Mouse (Mus musculus) heart, adult 2 months (tissue): ENCODE results near the gene Cdc7. TPM values are rescaled to one million over a fixed set of nuclear protein-coding genes. Genes with fewer than 3 reads are reported as not detected.
A peak's percentile ranks its signal among the peaks of the same experiment; 100 is the strongest.

Experiments
- DNase-seq, 2 experiments: peaks; one replicate each; pipeline ENCODE4 v3.0.0; 2021
- H3K27ac ChIP-seq: fragments of 200-600 bp; 2 replicates; pipeline ENCODE4 v1.8.1; 2022
- H3K27me3 ChIP-seq: fragments of 200-500 bp; 2 replicates; pipeline ENCODE4 v1.6.1; 2012; ENCODE audit warnings: mild to moderate bottlenecking, low read length, inconsistent platforms, mixed read lengths; ENCODE audit not compliant: control insufficient read depth, insufficient read depth
- H3K36me3 ChIP-seq: fragments of 200-500 bp; 2 replicates; pipeline ENCODE4 v1.6.1; 2012; ENCODE audit warnings: low read length, inconsistent platforms; ENCODE audit not compliant: control insufficient read depth, insufficient read depth
- H3K4me1 ChIP-seq: fragments of 200-500 bp; 2 replicates; pipeline ENCODE4 v1.6.1; 2011; ENCODE audit warnings: low read length; ENCODE audit not compliant: control insufficient read depth, insufficient read depth
- H3K4me3 ChIP-seq: fragments of 200-600 bp; 2 replicates; pipeline ENCODE4 v1.8.1; 2022
- H3K79me2 ChIP-seq: fragments of 200-500 bp; replicated peaks from 2 replicates; pipeline ENCODE4 v1.6.1; 2012; ENCODE audit warnings: mild to moderate bottlenecking, inconsistent platforms, low read length, moderate library complexity, mixed read lengths; ENCODE audit not compliant: control insufficient read depth, insufficient read depth
- H3K9ac ChIP-seq: fragments of 200-500 bp; 2 replicates; pipeline ENCODE4 v1.6.1; 2012; ENCODE audit warnings: low read depth, mild to moderate bottlenecking, control low read depth, inconsistent platforms, low read length, mixed read lengths
- CTCF ChIP-seq: fragments of 200-600 bp; IDR thresholded peaks from 2 replicates; pipeline ENCODE4 v1.8.1; 2022; ENCODE audit warnings: antibody characterized with exemption, mild to moderate bottlenecking, moderate library complexity
- EP300 ChIP-seq: fragments of 200-500 bp; IDR thresholded peaks from 2 replicates; pipeline ENCODE4 v1.6.1; 2011; ENCODE audit warnings: low read depth, low read length, control low read depth; ENCODE audit not compliant: insufficient read depth
- POLR2A ChIP-seq: fragments of 200-500 bp; IDR thresholded peaks from 2 replicates; pipeline ENCODE4 v1.6.1; 2011; ENCODE audit warnings: mild to moderate bottlenecking, low read depth, low read length, control low read depth; ENCODE audit not compliant: insufficient read depth
- WGBS: fragments of 180-500 bp; shearing (Covaris S2); methylation state at CpG from one replicate; pipeline ENCODE4 v1.1.7; 2018; 5-methylcytosine and 5-hydroxymethylcytosine counted together
- intact Hi-C: fragments of 180-260 bp; cut with DNase I; formaldehyde crosslinking; loops from one replicate; pipeline ENCODE4 v1.15.1; 2025
- polyA plus RNA-seq: library from polyadenylated mRNA; depleted of rRNA; stranded (reverse); fragments of >200 nt; gene quantifications from 2 replicates; pipeline ENCODE4 v1.2.3, GENCODE M21; 2012
- total RNA-seq, 2 experiments: library from RNA; stranded (reverse); gene quantifications; 2 replicates each; pipeline ENCODE4 v1.2.3; 2021

Gene Cdc7
- total and polyA plus RNA-seq, 3 experiments: 0.39 to 0.70 (median 0.59) TPM

- Histone ChIP-seq H3K9ac (no peak overlapping the region), H3K4me3 (no peak overlapping the region), H3K27me3 (no peaks in the 10 kb centered on the region), H3K4me1 (peaks cover 17% of the 10 kb centered on the region), H3K79me2 (no peaks in the 10 kb centered on the region), H3K27ac (no peak overlapping the region), H3K36me3 (no peaks in the 10 kb centered on the region)
- DNase-seq: peak in 1 of 2 experiments; percentile 10
- WGBS: 91% methylated on average over 14 of the region's 14 CpGs
- TF ChIP-seq POLR2A: no peak
- no peak for TF ChIP-seq CTCF
- no peak for TF ChIP-seq EP300
- intact Hi-C loops: no loop called here
Measured at GRCm38 (mm10) chr5:107021291-107022063, 57.4 kb downstream of the Cdc7 start.

- no peaks in the 10 kb centered on the region for H3K79me2 ChIP-seq
- H3K4me3 ChIP-seq: no peak overlapping the region
- H3K36me3 ChIP-seq: no peaks in the 10 kb centered on the region
- TF ChIP-seq EP300 (no peak), POLR2A (no peak), CTCF (no peak)
- peaks cover 17% of the 10 kb centered on the region for H3K4me1 ChIP-seq
- intact Hi-C loops: no loop called here
- no peak overlapping the region for H3K27ac ChIP-seq
- no peak for DNase-seq
- WGBS: over 99% methylated on average over 3 of the region's 3 CpGs
- no peaks in the 10 kb centered on the region for H3K27me3 ChIP-seq
- no peak overlapping the region for H3K9ac ChIP-seq
Measured at GRCm38 (mm10) chr5:107022064-107022428, 57.9 kb downstream of the Cdc7 start.

- no peak for DNase-seq
- no peak overlapping the region for H3K4me3 ChIP-seq
- peaks cover 17% of the 10 kb centered on the region for H3K4me1 ChIP-seq
- no peak overlapping the region for H3K27ac ChIP-seq
- H3K79me2 ChIP-seq: no peaks in the 10 kb centered on the region
- H3K36me3 ChIP-seq: no peaks in the 10 kb centered on the region
- intact Hi-C loops: no loop called here
- TF ChIP-seq EP300: no peak
- TF ChIP-seq POLR2A: no peak
- no peak for TF ChIP-seq CTCF
- 40% methylated on average over 5 of the region's 5 CpGs for WGBS
- no peak overlapping the region for H3K9ac ChIP-seq
- H3K27me3 ChIP-seq: no peaks in the 10 kb centered on the region
Measured at GRCm38 (mm10) chr5:107023951-107024350, 59.8 kb downstream of the Cdc7 start.

- Histone ChIP-seq H3K4me1 (peaks cover 14% of the 10 kb centered on the region), H3K27me3 (no peaks in the 10 kb centered on the region), H3K36me3 (no peaks in the 10 kb centered on the region), H3K9ac (no peak overlapping the region), H3K4me3 (no peak overlapping the region), H3K79me2 (no peaks in the 10 kb centered on the region), H3K27ac (no peak overlapping the region)
- DNase-seq: no peak
- WGBS: 54% methylated on average over 5 of the region's 5 CpGs
- intact Hi-C loops: no loop called here
- TF ChIP-seq CTCF (no peak), POLR2A (no peak), EP300 (no peak)
Measured at GRCm38 (mm10) chr5:107025371-107025770, 61.2 kb downstream of the Cdc7 start.

GRCm38 (mm10) chr5:107025809-107026208 lies 61.7 kb downstream of the Cdc7 start:
- no peaks in the 10 kb centered on the region for H3K27me3 ChIP-seq
- no peak overlapping the region for H3K4me3 ChIP-seq
- H3K27ac ChIP-seq: no peak overlapping the region; the same call in 1 of the 2 replicates
- 35% methylated on average over 8 of the region's 8 CpGs for WGBS
- H3K9ac ChIP-seq: no peak overlapping the region
- intact Hi-C loops: no loop called here
- H3K4me1 ChIP-seq: peaks cover 11% of the 10 kb centered on the region
- peak; percentile 63 to 65 for DNase-seq
- H3K36me3 ChIP-seq: no peaks in the 10 kb centered on the region
- TF ChIP-seq CTCF (no peak), POLR2A (no peak), EP300 (peak; percentile 71)
- no peaks in the 10 kb centered on the region for H3K79me2 ChIP-seq

- 92% methylated on average over 6 of the region's 6 CpGs for WGBS
- H3K4me3 ChIP-seq: no peak overlapping the region
- H3K4me1 ChIP-seq: peaks cover 9% of the 10 kb centered on the region
- H3K79me2 ChIP-seq: no peaks in the 10 kb centered on the region
- no peak for TF ChIP-seq POLR2A
- TF ChIP-seq EP300: no peak
- TF ChIP-seq CTCF: no peak
- intact Hi-C loops: no loop called here
- no peaks in the 10 kb centered on the region for H3K27me3 ChIP-seq
- H3K27ac ChIP-seq: no peak overlapping the region
- no peak for DNase-seq
- no peak overlapping the region for H3K9ac ChIP-seq
- H3K36me3 ChIP-seq: no peaks in the 10 kb centered on the region
Measured at GRCm38 (mm10) chr5:107027616-107028015, 63.5 kb downstream of the Cdc7 start.
